Mouse (Mus musculus) thymus, postnatal 25 days (tissue): Measurements from ENCODE around the gene Ly86.

ENCODE experiments used
- DNase-seq: peaks from one replicate; pipeline ENCODE4 v3.0.0; 2022

Ly86 gene

DNA sequence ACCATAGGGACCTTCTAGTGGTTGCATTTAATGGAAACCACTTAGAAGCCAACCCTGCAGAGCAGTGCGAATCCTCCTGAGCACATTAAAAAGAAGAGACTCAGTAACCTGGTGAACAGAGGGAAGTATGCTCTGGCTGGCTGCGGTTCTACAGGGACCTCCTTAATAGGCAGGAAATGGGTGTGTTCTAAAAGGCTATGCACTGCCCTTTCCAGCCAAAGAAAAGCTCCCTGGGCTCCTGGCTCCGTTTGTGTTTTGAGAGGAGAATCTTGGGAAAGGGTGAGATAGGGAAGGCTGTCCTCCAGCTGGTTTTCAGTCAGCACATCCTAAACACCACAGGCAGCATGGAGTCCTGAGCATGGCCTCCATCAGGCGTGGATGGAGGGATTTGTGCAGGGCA, 8.9 kb downstream of the Ly86 start:
- DNase-seq, result no peak

DNA sequence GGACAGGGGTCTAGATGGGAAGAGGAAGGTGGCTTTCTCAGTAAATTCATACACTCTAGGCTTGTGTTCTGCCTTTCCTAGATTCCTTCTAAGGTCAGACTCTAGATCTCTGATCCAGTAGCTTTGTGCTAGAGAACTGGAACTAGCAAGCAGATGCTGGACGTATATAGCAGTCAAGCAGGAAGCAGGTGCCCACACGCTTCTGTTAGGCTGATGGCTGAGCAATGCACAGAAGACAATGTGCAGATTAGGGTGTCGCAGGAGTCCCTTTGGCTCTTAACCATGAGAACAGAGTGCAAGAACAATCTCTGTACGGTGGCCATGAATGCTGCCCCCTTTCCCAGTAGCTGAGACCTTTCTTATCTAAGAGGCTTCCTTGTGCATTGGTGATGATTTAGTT, 9.4 kb downstream of the Ly86 start:
- DNase-seq, result no peak

DNA sequence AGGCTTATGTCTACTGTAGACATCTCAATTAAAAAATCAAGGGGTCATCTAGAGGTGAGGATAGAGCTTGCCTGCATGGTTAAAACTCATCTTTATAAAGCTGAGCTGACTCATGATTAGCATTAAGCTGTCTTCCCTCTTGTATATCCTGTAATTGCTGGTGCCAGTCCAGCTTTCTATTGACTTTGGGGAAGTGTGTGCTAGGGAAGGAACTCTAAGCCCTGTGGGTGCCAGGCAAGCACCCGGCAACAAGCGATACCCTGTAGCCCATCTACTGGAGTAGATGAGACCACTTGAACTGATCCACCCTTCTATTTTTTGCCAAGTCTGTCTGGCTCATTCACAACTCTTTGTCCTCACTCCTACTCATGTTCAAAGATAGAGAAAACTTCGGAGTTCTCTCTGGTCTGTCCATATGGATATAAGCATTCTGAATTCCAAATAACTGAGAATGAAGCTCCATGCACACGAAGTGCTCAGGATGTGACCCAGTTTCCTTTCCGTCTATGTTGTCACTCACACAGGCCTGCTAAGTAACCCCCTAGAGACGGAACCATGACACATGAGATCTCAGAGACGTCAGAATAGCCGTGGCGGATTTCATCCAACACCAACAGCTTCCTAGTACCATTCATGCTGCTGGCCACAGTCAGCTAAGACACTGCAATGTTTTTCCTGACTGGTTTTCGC, 10.8 kb downstream of the Ly86 start:
- no peak for DNase-seq

DNA sequence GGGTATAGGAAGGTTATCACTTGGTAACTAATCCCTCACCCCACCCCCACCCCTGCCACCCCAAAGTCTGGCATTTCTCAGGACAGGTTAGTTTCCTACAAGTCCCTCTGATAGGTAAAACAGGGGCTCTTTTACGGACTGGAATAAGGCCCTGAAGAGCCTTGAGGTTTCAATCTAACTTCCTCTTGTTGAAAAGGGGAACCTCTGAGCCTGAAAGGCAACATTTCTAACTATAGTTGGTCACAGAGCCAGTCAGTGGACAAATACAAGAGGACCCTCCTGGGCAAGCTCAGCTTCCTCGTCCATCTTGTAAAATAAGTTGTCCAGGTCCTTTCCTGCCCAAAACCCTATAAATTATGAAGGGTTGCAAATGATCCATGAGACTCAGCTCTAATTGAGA, 11.5 kb downstream of the Ly86 start:
- DNase-seq, result no peak

DNA sequence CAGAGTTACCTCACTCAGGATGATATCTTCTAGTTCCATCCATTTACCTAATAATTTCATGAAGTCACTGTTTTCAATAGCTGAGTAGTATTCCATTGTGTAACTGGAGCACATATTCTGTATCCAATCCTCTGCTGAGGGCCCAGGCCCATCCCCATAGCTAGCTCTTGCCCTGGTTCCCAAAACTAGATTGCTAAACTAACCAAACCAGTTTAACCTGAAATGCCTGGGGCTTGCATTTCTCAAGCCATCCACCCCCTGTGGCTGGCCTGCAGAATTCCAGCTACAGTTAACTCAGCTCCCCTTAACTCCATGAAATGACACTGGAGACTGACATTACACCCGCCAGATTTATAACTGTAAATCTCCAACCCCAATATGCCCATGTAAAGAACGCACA, 13.1 kb downstream of the Ly86 start:
- no peak for DNase-seq

DNA sequence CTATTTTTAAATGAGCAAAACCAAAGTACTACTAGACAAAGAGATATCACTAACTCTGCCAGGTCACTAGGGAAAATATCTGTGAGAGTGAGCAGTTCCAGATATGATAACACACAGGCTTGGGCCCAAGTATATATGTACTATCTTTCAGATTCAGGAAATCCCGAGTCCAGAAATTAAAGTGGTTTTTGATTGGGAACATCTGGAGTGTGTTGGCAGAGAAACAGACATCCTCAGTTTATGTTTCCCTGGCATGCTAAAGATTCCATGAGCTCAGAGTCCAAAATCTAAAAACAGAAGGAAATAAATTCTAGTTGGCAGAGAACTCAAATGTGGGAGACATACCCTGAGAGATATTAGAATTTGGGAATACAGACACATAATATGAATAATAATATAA, 16.2 kb downstream of the Ly86 start:
- DNase-seq, result no peak

DNA sequence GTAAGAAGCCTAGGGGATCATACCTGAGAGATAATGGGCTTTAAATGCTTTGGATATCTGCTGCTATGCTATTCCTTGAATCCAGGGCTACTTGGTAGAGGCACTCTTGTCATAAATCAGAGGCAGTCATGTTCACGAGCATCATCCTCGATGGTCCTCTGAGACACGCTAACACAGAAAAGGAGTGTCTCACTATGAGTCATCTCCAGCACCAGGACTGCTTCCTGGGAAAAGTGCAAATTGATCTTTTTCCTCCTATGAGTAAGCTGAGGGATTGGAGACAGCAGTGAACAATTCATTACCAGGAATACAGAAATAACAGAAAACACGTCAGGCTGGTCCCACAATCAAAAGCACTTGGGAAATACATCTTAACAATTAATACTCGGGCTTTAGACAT, 19.3 kb downstream of the Ly86 start:
- DNase-seq, result no peak

DNA sequence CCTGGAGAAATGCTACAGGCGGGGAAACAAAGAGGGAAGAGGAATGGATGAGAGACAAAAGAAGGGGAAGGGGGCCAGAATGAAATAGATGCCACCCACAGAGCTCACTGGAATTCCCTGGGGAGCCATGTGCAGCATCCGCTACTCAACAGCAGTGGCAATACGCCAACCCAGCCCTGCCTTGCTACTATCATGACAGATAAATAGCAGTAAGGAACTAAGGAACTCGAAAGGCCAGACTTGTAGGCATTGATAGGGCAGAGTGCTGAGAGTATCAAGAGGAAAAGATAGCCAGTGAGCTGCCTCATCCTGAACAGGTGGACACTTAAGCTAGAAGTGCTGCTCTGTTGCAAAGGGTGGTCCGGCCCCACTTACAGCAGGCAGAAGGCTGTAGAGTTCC, 31.4 kb downstream of the Ly86 start:
- DNase-seq, result no peak

DNA sequence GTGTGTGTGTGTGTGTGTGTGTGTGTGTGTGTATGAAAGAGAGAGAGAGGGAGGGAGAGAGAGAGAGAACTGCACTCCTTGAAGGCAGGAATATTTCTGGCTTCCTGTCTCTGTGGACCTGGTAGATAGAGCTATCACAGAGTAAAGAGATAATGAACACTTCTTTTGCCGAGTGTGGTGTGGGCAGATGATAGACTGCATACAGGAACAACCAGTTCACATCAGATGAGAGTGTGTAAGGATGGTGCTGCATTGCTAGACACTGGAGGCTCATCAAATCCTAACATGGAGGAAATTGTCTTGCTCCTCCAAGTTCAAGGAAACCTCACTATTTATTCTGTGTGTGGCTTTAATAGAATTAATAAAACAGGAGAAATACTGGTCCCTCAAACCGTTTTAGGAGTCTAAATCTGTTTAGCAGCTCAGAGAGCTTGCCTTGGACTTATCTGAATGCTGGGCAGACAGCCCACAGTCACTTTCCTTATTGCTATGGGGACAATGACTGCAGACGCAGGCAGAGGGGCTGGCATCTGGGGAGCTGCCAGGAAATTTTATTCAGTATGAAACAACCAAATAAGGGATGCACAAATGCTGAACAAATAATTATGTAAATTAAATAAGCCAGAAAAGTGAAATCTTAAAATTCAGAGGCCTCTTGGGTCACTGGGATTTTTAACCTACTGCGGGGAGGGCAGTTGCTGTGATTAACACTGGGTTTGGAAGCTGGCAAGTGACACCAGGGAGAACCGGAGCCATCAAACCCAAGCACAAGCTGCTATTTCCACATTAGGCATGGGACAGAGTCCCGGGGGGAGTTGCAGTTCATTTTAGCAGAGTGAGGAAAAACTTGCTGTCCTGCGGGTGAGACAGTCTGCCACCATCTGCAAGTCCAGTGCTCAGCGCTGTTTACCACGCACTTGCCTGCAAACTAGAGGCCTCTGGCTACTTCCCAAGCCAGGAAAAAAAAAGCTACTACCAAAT, 43.5 kb downstream of the Ly86 start:
- no peak for DNase-seq

DNA sequence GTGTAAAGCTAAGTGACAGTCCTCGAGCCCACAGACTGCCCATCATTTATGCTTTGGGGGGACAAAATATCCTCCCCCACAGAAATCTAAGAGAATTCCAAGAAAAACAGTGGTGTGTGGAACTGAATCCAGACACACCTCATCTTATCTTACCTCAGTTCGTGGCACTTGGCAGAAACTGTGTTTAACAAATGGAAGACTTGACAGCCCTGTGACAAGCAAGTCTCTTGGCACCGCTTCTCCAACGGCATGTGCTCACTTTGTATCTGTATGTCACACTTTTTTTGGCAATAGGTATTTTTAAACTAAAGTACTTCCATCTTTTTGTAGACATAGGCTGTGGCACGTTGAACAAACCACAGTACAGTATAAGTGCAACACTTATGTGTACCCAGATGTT, 44.3 kb downstream of the Ly86 start:
- DNase-seq, result no peak

DNA sequence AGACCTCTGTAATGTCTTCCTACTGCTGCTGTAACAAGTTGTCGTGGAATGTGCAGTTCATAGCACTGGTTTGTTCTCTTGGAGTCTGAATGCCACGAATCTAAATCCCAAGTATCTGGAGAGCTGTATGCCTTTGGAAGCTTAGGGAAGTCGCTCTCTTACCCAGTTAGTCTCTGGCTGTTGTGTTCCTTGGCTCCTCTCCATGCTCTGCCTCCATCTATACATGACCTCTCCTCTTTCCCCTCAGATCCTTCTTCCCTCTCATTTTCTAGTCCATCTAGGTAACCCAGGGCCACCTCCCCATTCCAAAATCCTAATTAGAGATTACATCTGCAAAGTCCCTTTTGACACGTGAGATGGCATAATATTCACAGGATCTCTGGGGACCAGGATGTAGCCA, 53.8 kb downstream of the Ly86 start:
- DNase-seq, result no peak

DNA sequence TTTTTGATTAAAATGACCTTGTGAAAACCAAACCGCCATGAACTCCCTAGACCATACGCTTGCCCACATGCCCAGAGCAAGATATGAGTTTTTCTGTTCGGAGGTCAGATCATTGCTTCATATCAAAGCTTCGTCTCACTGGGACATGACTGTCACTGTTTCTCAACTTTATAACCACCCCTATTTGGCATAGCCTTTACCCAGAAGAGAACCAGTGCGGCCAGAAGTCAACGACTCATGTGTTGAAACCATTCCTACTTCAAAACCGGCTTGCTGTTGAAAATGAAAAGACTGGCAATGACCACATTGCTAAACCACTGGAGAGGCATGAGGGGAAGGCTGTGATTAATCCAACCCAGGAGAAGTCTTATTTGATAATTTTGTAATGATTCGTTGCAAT, 54.3 kb downstream of the Ly86 start:
- DNase-seq, result no peak

DNA sequence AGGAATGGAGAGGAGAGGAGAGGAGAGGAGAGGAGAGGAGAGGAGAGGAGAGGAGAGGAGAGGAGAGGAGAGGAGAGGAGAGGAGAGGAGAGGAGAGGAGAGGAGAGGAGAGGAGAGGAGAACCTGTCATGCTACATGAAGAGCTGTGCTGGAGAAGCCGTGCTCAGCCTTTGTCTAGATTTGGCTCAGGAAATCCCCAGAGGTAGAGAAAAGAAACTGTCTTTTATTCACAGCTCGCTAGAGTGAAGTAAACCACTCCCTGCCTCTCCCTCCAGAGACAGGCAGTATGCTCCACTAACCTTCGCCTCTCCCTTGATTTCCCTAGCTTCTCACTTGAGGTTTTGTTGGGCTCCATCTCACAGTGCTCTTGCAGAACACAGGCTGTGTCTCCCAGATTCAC, 57.4 kb downstream of the Ly86 start:
- no peak for DNase-seq

DNA sequence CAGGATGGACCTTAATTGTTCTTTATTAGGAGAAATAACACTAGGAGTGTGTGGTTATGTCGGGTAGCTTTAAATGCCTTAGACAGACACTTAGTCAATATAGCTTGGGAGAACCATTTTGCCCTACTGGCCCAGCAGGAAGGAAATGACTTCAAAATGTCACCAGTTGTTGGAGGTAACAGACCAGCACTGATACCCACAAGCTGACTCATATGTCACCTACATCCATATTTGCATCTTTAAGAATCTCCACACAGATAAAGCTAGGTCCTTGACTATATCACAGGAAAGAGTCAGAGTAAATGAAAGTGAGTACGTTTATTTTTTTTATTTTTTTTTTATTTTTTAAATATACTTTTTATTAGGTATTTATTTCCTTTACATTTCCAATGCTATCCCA, 58.7 kb downstream of the Ly86 start:
- no peak for DNase-seq

DNA sequence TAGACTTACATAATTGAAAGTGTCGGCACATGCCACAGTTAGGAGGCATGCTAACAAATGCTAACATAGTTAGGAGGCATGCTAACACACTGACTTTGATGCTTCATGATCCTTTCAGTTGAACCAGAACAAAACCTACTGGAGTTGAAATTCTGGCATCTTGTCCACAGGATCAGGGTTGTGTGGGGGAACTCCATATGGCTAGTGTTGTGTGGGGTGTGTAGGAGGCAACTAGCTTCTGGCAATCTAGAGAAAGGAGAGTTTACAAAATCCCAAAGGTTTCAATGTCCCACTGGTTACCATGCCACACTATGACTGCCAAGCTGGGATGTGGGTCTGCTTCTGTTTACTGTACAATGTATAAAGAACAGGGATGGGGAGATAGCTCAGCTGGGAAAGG, 70.7 kb downstream of the Ly86 start:
- no peak for DNase-seq

DNA sequence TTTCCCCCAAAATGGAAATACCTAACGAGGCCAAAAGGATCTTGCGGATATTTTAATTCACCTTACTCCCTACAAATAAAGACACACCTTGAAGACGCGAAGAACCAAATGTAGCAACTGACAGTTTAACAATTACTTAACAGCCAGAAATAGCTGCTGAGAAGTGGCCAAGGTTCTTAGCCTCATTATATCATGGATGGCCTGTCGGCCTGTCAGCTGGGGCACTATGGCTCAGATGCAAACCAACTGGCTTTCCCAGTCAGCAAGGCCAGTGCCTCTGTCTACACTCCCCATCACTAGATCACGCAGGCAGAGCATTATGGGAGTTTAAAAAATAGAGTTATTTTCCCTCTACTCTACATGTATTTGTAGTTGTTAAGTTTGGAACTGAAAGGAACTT, 78.4 kb downstream of the Ly86 start:
- DNase-seq, result no peak

DNA sequence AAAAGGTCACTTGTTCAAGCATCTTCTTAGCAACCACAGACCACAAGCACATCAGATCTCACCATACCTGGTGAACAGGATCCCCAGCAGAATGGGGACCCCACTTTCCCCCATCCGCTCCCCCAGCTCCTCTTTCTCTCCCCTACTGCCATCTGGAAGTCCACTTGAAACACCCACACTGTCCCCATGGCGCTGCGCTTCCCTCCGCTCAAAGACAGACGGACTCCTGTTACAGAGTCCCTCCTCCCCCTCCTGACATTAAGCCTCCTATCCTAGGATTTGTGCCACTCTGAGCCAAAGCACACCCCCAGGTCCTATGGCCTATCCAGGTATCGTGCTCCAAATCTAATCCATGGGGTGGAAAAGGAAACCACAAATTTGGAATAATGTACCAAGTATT, 79.9 kb downstream of the Ly86 start:
- DNase-seq, result no peak

DNA sequence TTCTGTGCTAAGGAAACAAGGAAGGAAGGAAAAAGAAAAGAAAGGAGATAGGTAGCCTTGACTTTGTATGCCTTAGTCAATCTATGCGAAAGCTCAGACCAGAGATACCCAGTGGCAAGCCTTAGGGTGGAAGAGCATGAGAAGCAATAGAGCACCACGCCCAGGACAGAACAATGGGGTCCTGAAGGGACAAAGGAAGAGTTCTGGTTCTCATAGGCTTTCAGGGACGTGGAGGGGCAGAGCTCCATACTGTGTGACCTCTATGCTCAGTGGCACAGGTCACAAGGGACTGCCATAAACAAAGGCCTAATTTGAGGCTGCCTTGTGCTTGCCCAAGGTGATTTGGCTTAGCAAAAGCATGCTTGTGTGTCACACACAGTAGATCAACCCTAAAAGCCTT, 80.4 kb downstream of the Ly86 start:
- no peak for DNase-seq

DNA sequence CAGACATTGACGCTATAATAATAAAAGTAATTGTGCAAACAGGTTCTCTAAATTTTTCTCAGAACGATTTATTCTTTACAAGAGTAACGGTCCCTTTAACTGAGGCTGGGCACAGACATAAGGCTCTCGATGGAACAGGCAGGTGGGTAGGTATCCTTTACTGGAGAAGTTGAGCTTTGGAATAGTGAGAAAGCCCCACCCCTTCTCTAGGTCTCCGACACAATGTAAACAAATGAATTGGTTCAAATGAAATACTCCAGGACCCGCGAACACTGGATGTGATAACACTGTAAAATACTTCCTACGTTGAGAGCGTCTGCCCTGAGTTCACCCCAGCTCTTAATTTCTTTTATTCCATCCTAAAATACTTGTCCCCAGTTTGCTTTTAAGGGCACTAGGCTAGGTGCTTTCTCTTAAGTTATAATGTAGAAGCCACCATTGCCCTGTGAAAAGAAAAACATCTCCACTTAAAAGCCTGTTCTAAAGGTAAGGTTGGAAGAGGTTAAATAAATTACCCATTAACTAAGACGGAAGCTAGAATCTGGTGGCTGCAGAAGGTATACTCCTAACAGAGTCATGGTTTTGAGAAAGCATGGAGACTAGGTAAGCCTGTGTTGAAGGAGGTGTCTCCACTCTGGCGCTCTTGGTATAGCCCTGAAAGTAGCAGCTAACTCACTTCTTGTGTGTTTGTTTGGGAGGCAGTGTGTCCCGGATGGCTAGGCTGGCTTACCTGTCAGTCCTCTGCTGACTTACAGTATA, 81.7 kb downstream of the Ly86 start:
- DNase-seq, result no peak

DNA sequence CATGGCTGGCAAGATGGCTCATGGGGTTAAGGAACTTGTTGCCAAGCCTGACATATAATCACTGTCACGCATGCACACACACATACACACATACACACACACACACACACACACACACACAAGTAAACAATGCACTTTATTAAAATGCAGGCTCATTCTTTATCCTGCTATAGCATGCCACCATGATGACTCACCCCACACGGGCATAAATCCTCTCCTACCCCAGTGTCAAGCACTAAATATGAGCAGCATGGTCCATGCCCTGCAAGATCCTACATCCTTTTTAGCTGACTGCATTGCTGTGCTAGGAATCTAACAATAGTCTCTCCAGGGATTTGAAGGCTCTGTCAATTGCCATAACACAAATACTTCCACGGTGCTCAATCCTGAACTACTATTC, 83.5 kb downstream of the Ly86 start:
- no peak for DNase-seq

DNA sequence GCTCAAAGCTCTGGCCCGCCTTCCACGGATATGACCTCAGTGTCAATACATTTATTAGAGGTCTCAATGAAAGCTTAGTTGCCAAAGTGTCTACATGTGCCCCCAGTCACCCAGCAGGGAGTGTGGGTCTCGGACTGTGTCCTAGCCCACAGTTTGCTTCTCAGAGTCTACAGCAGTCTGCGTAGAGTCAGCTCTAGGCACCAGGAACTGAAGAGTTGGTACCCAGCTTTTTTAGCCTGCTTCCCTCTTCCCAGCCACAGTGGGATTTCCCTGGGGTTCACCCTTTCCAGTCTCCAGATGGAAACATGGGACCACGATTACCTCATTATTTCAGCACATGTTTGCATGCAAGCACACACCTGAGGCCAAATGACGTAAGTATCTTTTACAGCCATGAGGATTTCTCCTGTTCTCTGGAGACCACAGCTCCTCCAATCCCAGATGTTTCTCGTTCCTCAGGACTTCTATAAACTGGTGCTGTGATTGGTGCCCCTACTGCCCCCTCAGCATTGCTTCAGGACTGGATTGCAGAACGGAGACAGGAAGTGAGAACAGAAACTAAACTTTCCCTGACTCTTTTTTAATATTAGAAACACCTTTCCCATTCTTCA, 84.8 kb downstream of the Ly86 start:
- DNase-seq, result no peak

DNA sequence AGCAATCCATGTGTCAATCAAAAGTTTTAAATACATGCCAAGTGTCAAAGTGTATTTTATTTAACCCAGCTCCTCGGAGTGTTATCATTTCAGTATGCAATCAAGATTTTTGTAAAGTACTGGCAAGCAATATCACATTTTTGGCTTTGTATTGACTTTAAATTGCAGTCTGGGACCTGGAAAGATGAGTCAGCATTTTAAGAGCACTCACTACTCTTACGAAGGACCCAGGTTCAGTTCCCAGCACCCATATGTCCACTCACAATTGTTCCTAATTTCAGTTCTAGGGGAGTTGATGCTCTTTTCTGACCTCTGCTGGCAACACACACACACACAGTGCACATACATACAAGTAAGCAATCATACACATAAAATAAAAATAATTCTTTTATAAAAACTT, 86.7 kb downstream of the Ly86 start:
- no peak for DNase-seq

DNA sequence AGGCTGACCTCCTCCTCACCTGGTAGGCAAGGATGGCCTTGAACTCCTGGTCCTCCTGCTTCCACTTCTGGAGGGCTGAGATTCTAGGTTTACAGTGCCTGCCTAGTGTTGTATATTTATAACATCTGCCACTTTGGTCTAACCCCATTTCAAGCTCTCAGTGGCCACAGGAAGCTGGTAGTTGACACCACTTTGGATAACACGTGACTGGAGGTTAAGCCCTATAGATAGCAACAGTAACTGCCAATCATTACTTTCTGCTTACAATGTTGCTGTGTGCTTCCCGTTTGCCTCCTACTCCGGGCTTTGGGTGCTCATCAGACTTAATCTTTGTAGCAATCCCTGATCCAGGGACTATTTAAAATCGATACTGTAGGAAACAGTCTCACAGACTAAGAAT, 87.6 kb downstream of the Ly86 start:
- no peak for DNase-seq
